Mouse (Mus musculus): ENCODE measurements at regions not wholly inside any gene's neighbourhood (a gene's known extent, or its start where the extent isn't known, plus 50 kb on each side); places are given as distances from the start of the nearest gene placed in this dataset.
A peak's percentile ranks its signal among the peaks of the same experiment; 100 is the strongest.

DNA sequence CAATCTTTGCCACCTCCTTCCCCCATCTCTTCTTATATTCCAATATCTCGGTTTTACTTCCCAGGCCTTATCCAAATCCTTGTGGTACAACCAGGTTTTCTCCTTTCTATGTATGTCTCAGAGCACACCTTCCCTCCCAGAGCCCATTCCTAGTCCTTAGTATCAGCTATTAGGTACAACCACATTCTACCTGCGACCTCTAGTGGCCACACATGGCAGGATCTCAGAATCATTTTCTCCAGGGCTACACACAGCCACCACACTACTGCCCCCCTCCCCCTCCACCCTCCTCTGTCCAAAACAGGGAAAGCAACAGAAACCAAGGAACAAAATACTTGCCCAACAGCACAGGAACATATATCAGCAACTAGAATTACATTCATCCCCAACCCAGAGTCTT lies 898.2 kb upstream of the B3galt2 start:
- TF ChIP-seq CTCF (IDR thresholded peaks at IDR 0.05; ENCODE audit: low read depth) (peak; percentile 74), EP300 (optimal IDR thresholded peaks at IDR 0.05) (no peak)

All from stomach, postnatal 0 days (tissue).